Comparison of ENCODE assay signal across 8 mouse cellular contexts in genomic region chrX:109094800-109095199, GRCm38 (mm10). TPM values are rescaled to one million over a fixed set of nuclear protein-coding genes. Genes with fewer than 3 reads are reported as not detected.
DNase-seq lines count a peak whose midpoint lies in the region; ATAC-seq and TF ChIP-seq lines count a peak whose summit lies in the region.

No protein-coding gene starts in this region.

- no peak for DNase-seq in lung, postnatal 10 days
- DNase-seq in limb, embryonic 11.5 days (ENCODE audit: low spot score), result no peak
- no peak for DNase-seq in layer of hippocampus, postnatal 10 days (ENCODE audit: low spot score in 2 of 2)
- no peak for DNase-seq in testis, postnatal 10 days (ENCODE audit: low spot score)
- DNase-seq in thymus, adult 2 months, result no peak

- H3K36me3 ChIP-seq in lung, embryonic 15.5 days, result no peaks in the 10 kb centered on the region
- no peaks in the 10 kb centered on the region for H3K36me3 ChIP-seq in embryonic facial prominence, embryonic 15.5 days
- no peaks in the 10 kb centered on the region for H3K36me3 ChIP-seq in limb, embryonic 11.5 days (ENCODE audit: control insufficient read depth, insufficient read depth, low read length)
- no peaks in the 10 kb centered on the region for H3K36me3 ChIP-seq in thymus, adult 2 months (ENCODE audit: control insufficient read depth, insufficient read depth, low read length)

- no peaks in the 10 kb centered on the region for H3K4me1 ChIP-seq in lung, embryonic 15.5 days
- no peaks in the 10 kb centered on the region for H3K4me1 ChIP-seq in embryonic facial prominence, embryonic 15.5 days
- no peaks in the 10 kb centered on the region for H3K4me1 ChIP-seq in limb, embryonic 11.5 days (ENCODE audit: control insufficient read depth, insufficient read depth, low read length)
- 0 out of 2 replicates have a peak, but pooled peaks cover 2% of the 10 kb centered on the region for H3K4me1 ChIP-seq in thymus, adult 2 months (replicated peaks; ENCODE audit: control insufficient read depth, insufficient read depth, low read length)

- no peak overlapping the region for H3K9ac ChIP-seq in lung, embryonic 15.5 days
- H3K9ac ChIP-seq in embryonic facial prominence, embryonic 15.5 days, result no peak overlapping the region
- H3K9ac ChIP-seq in limb, embryonic 11.5 days (ENCODE audit: low read length), result no peak overlapping the region

- H3K9me3 ChIP-seq in lung, embryonic 15.5 days, result no peaks in the 10 kb centered on the region
- H3K9me3 ChIP-seq in embryonic facial prominence, embryonic 15.5 days (replicated peaks), result no peaks in the 10 kb centered on the region
- H3K9me3 ChIP-seq in limb, embryonic 11.5 days (ENCODE audit: control insufficient read depth, low read length), result no peaks in the 10 kb centered on the region

- peak overlapping the region; percentile 87 for H3K27ac ChIP-seq in lung, embryonic 15.5 days
- H3K27ac ChIP-seq in embryonic facial prominence, embryonic 15.5 days (replicated peaks), result peak overlapping the region; percentile 90
- peak overlapping the region; percentile 60; the same call in 1 of the 2 replicates for H3K27ac ChIP-seq in limb, embryonic 11.5 days (replicated peaks; ENCODE audit: low read depth, low read length)
- no peak overlapping the region; the same call in 1 of the 2 replicates for H3K27ac ChIP-seq in thymus, adult 2 months (ENCODE audit: control insufficient read depth, insufficient read depth, low read length)

- TF ChIP-seq POLR2A in thymus, adult 2 months (IDR thresholded peaks at IDR 0.05; ENCODE audit: control insufficient read depth, extremely low read depth, insufficient read depth, low read length, poor library complexity), result no peak

- TF ChIP-seq CTCF in thymus, adult 2 months (IDR thresholded peaks at IDR 0.05; ENCODE audit: borderline replicate concordance, control insufficient read depth, extremely low read depth, insufficient read depth, low read length, poor library complexity), result no peak

- 13% methylated on average over 4 of the region's 4 CpGs for WGBS in lung, embryonic 15.5 days
- WGBS in embryonic facial prominence, embryonic 15.5 days, result 14% methylated on average over 4 of the region's 4 CpGs
- 17% methylated on average over 4 of the region's 4 CpGs for WGBS in limb, embryonic 11.5 days
- WGBS in thymus, adult 2 months, result under 1% methylated on average over 4 of the region's 4 CpGs

- ATAC-seq in lung, embryonic 15.5 days (ENCODE audit: borderline replicate concordance, extremely low read depth, low FRiP score, low TSS enrichment), result no peak; the same call in 1 of the 2 replicates
- no peak for ATAC-seq in embryonic facial prominence, embryonic 15.5 days (ENCODE audit: insufficient number of reproducible peaks, low FRiP score, low TSS enrichment, low read depth)
- ATAC-seq in limb, embryonic 11.5 days (ENCODE audit: insufficient number of reproducible peaks, low FRiP score, low TSS enrichment, low read depth), result 0 out of 2 replicates have a peak, but pooled peaks have one; percentile 10
- ATAC-seq in neutrophil, adult 5-6 weeks (ENCODE audit: extremely low read depth, insufficient number of reproducible peaks, low FRiP score, poor library complexity, severe bottlenecking), result peak; percentile 19; the same call in 1 of the 2 replicates

- H3K4me3 ChIP-seq in lung, embryonic 15.5 days, result peak overlapping the region; percentile 52
- peak overlapping the region; percentile 56 for H3K4me3 ChIP-seq in embryonic facial prominence, embryonic 15.5 days (replicated peaks)
- peak overlapping the region; percentile 36 for H3K4me3 ChIP-seq in limb, embryonic 11.5 days (ENCODE audit: low read depth, low read length)
- H3K4me3 ChIP-seq in thymus, adult 2 months (ENCODE audit: control insufficient read depth, insufficient read depth, low read length), result no peak overlapping the region

- H3K27me3 ChIP-seq in lung, embryonic 15.5 days, result no peaks in the 10 kb centered on the region
- no peaks in the 10 kb centered on the region for H3K27me3 ChIP-seq in embryonic facial prominence, embryonic 15.5 days
- H3K27me3 ChIP-seq in limb, embryonic 11.5 days (ENCODE audit: control insufficient read depth, insufficient read depth, low read length), result no peaks in the 10 kb centered on the region
- H3K27me3 ChIP-seq in thymus, adult 2 months (ENCODE audit: control insufficient read depth, insufficient read depth, low read length), result no peaks in the 10 kb centered on the region

- peak overlapping the region; percentile 50 for H3K4me2 ChIP-seq in lung, embryonic 15.5 days
- peak overlapping the region; percentile 33 for H3K4me2 ChIP-seq in embryonic facial prominence, embryonic 15.5 days (replicated peaks)
- peak overlapping the region; percentile 24; the same call in 1 of the 2 replicates for H3K4me2 ChIP-seq in limb, embryonic 11.5 days (ENCODE audit: low read depth, severe bottlenecking)

RNA-seq across cellular contexts. Expression of gene Sh3bgrl, which starts 0.4 kb away (rescaled TPM):
- polyA plus RNA-seq in lung, embryonic 15.5 days (2015; fragmentation: Nextera tagmentation; extraction: Ambion mirVana), result 212 and 239 TPM in 2 replicates
- 135 and 137 TPM in 2 replicates for polyA plus RNA-seq in embryonic facial prominence, embryonic 15.5 days (2015; fragmentation: Nextera tagmentation; extraction: Ambion mirVana)
- polyA plus RNA-seq in limb, embryonic 11.5 days (2014; fragmentation: Nextera tagmentation; extraction: Ambion mirVana), result 170 and 173 TPM in 2 replicates
- 41.6 and 43.4 TPM in 2 replicates for total RNA-seq in neutrophil, adult 5-6 weeks (2017)
- 100 to 1,000 TPM; 129 to 144 TPM for total RNA-seq in layer of hippocampus, postnatal 10 days (2021)
- polyA plus RNA-seq in thymus, adult 2 months (2012; rRNA removed), result 9.5 and 10.3 TPM in 2 replicates

Comparison
In these comparisons a context has a peak if more than half of its experiments do, and no peak if none do; other contexts are left out.
1. ATAC-seq: peak in limb, embryonic 11.5 days (single experiment) and neutrophil, adult 5-6 weeks (single experiment); none in lung, embryonic 15.5 days (single experiment) and embryonic facial prominence, embryonic 15.5 days (single experiment).
2. RNA of gene Sh3bgrl, which starts 0.4 kb away (polyA plus RNA-seq): 212 to 239 TPM in lung, embryonic 15.5 days, 170 to 173 TPM in limb, embryonic 11.5 days and 135 to 137 TPM in embryonic facial prominence, embryonic 15.5 days; 9.5 to 10.3 TPM in thymus, adult 2 months; every median in the first group is over 10 times any median in the second.
3. Peak in every context shown above with its lines, with median percentiles within 50 percentile points of each other: H3K4me2 ChIP-seq.